Mouse (Mus musculus) T-helper 2 cell (primary cell): ENCODE data around the gene Cxcl13.

Experiments
- in situ Hi-C: fragments of 300-600 bp; cut with MboI, MseI; formaldehyde crosslinking; loops from one replicate; pipeline ENCODE4 v1.15.1; 2025; ENCODE audit warnings: high pct_unique_total_duplicates

The Cxcl13 gene

DNA sequence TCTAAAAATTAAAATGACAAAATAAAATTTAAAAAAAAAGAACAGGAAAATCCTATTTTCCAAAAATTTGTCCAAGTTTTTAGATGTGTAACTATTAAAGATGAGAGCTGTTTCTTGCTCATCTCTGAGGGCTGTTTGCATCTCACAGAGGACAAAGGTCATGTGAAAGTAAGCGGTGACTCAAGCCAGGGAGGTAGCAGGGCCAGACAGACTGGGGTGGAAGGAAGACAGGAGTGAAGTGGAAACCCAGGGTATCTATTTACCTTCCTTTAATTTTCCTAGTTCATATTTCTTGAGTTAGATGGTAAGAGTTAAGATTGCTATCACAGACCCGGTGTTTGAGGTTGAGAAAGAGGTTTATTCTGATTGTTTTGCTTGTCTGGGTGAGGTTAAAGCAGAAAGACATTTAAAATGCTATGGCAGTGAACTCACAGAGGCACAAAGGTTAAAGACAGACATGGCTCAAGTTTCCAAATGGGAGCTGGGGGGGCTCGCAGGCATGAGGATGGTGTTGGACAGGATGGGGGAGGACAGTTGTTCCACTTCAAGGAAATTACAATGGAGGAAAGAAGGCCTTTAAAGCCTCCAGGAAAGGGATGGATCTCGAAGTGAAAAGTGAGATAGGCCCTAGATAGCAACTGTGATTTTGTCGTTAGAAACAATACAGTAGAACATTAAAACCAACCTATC, 27.2 kb downstream of the Cxcl13 start:
- in situ Hi-C loops, result no loop called here

DNA sequence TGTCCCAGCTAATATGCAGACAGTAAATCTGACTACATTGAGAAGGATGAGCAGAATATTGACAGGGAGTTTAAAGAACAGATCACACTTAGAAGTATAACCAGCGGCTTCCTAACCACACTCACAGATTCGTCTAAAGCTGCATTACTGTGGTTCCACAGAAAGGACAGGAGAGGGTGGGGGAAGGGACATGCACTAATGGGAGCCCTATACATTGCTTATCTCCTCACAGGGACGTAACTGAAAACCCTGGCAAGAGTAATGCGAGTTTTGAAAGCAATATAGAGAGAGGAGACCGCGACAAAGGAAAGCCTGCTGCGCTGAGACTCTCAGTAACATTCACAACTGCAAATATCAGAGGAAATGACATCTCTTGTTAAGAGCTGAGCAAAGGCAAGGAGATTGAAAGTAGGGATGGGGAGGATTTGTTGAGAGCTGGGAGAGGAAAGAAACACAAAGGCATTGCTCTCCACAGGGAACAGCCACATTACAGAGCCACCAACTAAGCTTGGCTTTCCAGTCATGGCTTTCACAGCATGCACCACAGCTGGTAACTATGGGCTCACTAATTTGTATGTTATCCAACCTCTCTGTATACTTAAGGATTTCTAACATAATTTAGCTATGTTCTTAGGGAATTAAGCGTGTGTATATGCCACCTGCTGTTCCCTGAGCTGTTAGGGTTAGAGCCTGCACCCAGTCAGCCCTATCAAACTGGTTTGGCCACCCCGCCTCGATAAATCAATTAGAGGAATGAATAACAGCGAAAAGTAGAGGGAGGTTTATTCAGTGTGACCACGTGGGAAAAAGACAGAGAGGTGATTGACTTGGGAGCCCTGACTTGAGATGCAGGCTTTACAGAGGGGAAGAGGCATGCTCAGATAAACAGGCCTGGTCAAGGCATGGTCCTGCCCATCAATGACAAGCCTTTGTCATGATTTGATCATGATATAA, 34.9 kb downstream of the Cxcl13 start:
- in situ Hi-C loops, result no loop called here

DNA sequence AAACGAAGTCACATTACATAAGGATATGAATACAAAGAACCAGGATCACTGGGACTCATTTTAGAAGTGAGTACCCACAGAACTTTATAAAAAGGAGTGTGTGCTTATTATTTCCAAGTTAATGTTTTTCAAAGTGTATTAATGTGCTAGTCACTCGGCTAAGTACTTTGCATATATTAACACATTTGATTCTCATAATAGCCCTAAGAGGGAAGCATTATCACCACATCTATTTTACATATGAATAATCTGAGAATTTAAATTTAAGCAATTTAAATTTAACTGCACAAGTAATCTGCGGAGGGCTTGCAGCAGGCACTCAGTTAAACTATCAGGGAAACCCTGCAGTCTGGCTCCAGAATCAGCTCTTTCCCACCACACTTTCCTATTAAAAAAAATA, 40.5 kb downstream of the Cxcl13 start:
- in situ Hi-C loops, result no loop called here

DNA sequence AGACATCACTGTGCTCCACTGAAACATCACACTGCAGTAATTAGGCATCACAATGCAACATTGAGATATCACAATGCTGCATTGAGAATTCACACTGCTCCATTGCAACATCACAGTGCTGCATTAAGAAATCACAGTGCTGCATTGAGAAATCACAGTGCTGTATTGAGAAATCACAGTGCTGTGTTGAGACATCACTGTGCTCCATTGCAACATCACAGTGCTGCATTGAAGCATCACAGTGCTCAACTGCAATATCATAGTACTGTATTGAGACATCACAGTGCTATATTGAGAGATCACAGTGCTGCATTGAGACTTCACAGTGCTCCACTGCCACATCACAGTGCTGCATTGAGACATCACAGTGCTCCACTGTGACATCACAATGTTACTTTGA, 46.6 kb downstream of the Cxcl13 start:
- in situ Hi-C loops, result no loop called here

DNA sequence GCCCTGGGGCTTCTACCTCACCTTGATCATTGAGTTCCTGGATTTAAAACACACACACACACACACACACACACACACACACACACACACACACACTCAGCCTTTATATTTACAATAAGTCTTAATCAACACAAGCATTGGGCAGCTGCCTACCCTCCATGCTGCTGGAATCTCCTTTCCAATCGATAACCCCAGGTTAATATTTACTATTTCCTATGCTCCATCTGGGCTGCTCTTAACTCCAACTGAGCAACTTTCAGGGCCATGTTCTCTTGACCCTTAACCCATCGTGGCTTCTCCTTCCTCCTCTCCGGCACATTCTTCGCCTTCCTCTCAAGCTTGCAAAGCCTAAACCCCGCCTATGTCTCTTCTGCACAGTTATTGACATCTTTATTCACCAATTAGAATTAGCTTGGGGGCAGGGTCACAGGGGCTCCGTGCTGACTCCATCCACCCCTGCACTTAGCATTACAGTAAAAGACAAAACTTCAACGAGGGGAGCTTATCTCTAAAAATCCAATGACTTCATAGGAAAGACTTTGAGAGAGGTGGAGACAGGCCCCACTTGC, 51.6 kb downstream of the Cxcl13 start:
- in situ Hi-C loops, result no loop called here

DNA sequence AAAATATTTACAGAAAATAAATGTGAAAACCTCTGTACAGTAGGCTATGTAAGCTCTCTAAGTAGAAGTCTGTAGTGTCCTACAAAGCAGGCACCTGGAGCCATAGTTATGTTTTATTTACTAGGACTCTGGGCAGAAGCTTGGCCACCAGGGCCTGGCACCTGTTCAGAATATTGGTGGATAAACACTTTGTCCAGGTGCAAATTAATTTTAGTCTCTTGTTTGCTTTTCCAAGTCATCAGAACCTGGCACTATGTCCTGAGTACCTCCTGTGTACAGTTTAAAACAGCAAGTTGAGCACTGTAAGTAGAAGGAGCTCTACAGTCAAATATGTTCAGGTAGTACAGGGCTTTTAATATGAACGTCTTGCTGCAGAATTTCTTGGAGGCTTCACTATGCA, 52.3 kb downstream of the Cxcl13 start:
- in situ Hi-C loops, result no loop called here
